Mouse (Mus musculus) kidney, embryonic 14.5 days (tissue): ENCODE measurements around the gene Dgkq. TPM values are rescaled to one million over a fixed set of nuclear protein-coding genes. Genes with fewer than 3 reads are reported as not detected.
A peak's percentile ranks its signal among the peaks of the same experiment; 100 is the strongest.

Experiments
- ATAC-seq: fragments of 200-750 bp; cut with Nextera tagmentation; 2 replicates; pipeline ENCODE4 v1.8.0; 2017; ENCODE audit warnings: moderate number of reproducible peaks, mild to moderate bottlenecking, moderate TSS enrichment, moderate library complexity; ENCODE audit not compliant: low FRiP score, low TSS enrichment
- H3K27ac ChIP-seq: fragments of 300-500 bp; sonication (generic); 2 replicates; pipeline ENCODE4 v1.5.1; 2014; ENCODE audit warnings: low read depth, mild to moderate bottlenecking, low read length, moderate library complexity, mixed read lengths
- H3K27me3 ChIP-seq: fragments of 300-500 bp; sonication (generic); 2 replicates; pipeline ENCODE4 v1.6.1; 2014; ENCODE audit warnings: mild to moderate bottlenecking, low read length; ENCODE audit not compliant: control insufficient read depth, insufficient read depth
- H3K36me3 ChIP-seq: fragments of 300-500 bp; sonication (generic); 2 replicates; pipeline ENCODE4 v1.6.1; 2014; ENCODE audit warnings: low read length, mixed read lengths; ENCODE audit not compliant: control insufficient read depth, insufficient read depth
- H3K4me1 ChIP-seq: fragments of 300-500 bp; sonication (generic); 2 replicates; pipeline ENCODE4 v1.6.1; 2014; ENCODE audit warnings: low read length, mixed read lengths; ENCODE audit not compliant: control insufficient read depth, insufficient read depth
- H3K4me2 ChIP-seq: fragments of 300-500 bp; sonication (generic); replicated peaks from 2 replicates; pipeline ENCODE4 v1.6.1; 2014; ENCODE audit warnings: low read depth, mild to moderate bottlenecking, low read length
- H3K4me3 ChIP-seq: fragments of 300-500 bp; sonication (generic); 2 replicates; pipeline ENCODE4 v1.5.1; 2014; ENCODE audit warnings: mild to moderate bottlenecking, low read length
- H3K9ac ChIP-seq: fragments of 300-500 bp; sonication (generic); 2 replicates; pipeline ENCODE4 v1.6.1; 2014; ENCODE audit warnings: low read depth, mild to moderate bottlenecking, low read length, moderate library complexity
- H3K9me3 ChIP-seq: fragments of 300-500 bp; sonication (generic); 2 replicates; pipeline ENCODE4 v1.6.1; 2016; ENCODE audit warnings: low read length; ENCODE audit not compliant: control insufficient read depth
- WGBS: fragments of 180-500 bp; shearing (Covaris S2); extraction: QIAGEN DNeasy Blood & Tissue Kit; methylation state at CpG from one replicate; pipeline ENCODE4 v1.1.7; 2014; 5-methylcytosine and 5-hydroxymethylcytosine counted together
- polyA plus RNA-seq: library from polyadenylated mRNA; unstranded; fragments of >200 nt; fragmentation: Nextera tagmentation; extraction: Ambion mirVana; gene quantifications from 2 replicates; pipeline ENCODE4 v1.2.1, GENCODE M21; 2014

The Dgkq gene
- polyA plus RNA-seq, 1 experiment from 2014 or later = 9.1 TPM

- peaks cover 2% of the 10 kb centered on the region; the same call in 1 of the 2 replicates for H3K4me1 ChIP-seq
- H3K27me3 ChIP-seq = no peaks in the 10 kb centered on the region
- peak overlapping the region; percentile 56; the same call in 1 of the 2 replicates for H3K27ac ChIP-seq
- H3K9me3 ChIP-seq = no peaks in the 10 kb centered on the region
- H3K4me3 ChIP-seq = peak overlapping the region; percentile 27
- peak; percentile 86 for ATAC-seq
- 4% methylated on average over 25 of the region's 25 CpGs for WGBS
- H3K36me3 ChIP-seq = no peaks in the 10 kb centered on the region
- peak overlapping the region; percentile 59 for H3K4me2 ChIP-seq
- peak overlapping the region; percentile 44; the same call in 1 of the 2 replicates for H3K9ac ChIP-seq
Measured at GRCm38 (mm10) chr5:108677605-108678295, 8.3 kb upstream of the Dgkq start.

- Histone ChIP-seq H3K4me3 (peak overlapping the region; percentile 27), H3K9me3 (no peaks in the 10 kb centered on the region), H3K36me3 (0 out of 2 replicates have a peak, but pooled peaks cover 4% of the 10 kb centered on the region), H3K4me1 (peaks cover 2% of the 10 kb centered on the region; the same call in 1 of the 2 replicates), H3K27me3 (no peaks in the 10 kb centered on the region), H3K27ac (peak overlapping the region; percentile 32; the same call in 1 of the 2 replicates), H3K9ac (peak overlapping the region; percentile 44; the same call in 1 of the 2 replicates), H3K4me2 (peak overlapping the region; percentile 59)
- peak; percentile 16 for ATAC-seq
- 8% methylated on average over 5 of the region's 5 CpGs for WGBS
Measured at GRCm38 (mm10) chr5:108676772-108677498, 7.5 kb upstream of the Dgkq start.

- 0 out of 2 replicates have a peak, but pooled peaks cover 4% of the 10 kb centered on the region for H3K36me3 ChIP-seq
- H3K9ac ChIP-seq = no peak within 1 kb of the TSS
- H3K4me2 ChIP-seq = no peak within 1 kb of the TSS
- no peaks in the 10 kb centered on the region for H3K27me3 ChIP-seq
- H3K27ac ChIP-seq = no peak within 1 kb of the TSS
- WGBS = 71% methylated on average over 9 of the region's 9 CpGs
- H3K9me3 ChIP-seq = no peaks in the 10 kb centered on the region
- no peak within 1 kb of the TSS for H3K4me3 ChIP-seq
- peaks cover 2% of the 10 kb centered on the region; the same call in 1 of the 2 replicates for H3K4me1 ChIP-seq
- no peak for ATAC-seq
Measured at GRCm38 (mm10) chr5:108675251-108675816, 5.9 kb upstream of the Dgkq start, which contains the start of gene Slc26a1. Gene Slc26a1 (minus strand): TSS chr5:108675569.

DNA sequence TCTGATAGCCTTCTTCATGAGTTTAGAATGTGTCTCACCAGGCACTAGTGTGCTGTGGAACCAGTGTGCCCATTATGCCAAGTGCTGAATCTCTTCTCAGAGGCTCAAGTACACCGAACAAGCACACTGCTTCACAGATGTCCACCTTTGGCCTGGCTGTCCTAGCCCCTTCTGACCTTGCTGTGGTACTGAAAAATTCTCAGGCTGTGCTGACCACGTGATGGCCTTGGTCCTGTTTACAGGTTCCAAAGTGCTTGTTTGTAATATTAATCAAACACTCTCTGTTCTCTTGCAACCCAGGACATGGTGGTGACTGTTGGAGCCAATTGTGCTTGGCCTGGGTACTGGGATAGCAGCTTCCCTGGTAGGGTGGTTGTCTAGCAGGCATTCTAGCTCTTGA, 5.2 kb upstream of the Dgkq start:
- H3K27me3 ChIP-seq = no peaks in the 10 kb centered on the region
- no peak overlapping the region for H3K4me3 ChIP-seq
- no peak for ATAC-seq
- H3K4me2 ChIP-seq = no peak overlapping the region
- H3K27ac ChIP-seq = no peak overlapping the region
- H3K9me3 ChIP-seq = no peaks in the 10 kb centered on the region
- peaks cover 2% of the 10 kb centered on the region; the same call in 1 of the 2 replicates for H3K4me1 ChIP-seq
- 0 out of 2 replicates have a peak, but pooled peaks cover 4% of the 10 kb centered on the region for H3K36me3 ChIP-seq
- 77% methylated on average over 2 of the region's 2 CpGs for WGBS
- no peak overlapping the region for H3K9ac ChIP-seq

GRCm38 (mm10) chr5:108671757-108672156, 2.3 kb upstream of the Dgkq start:
- no peak overlapping the region for H3K9ac ChIP-seq
- no peaks in the 10 kb centered on the region for H3K9me3 ChIP-seq
- H3K27me3 ChIP-seq = peaks cover 3% of the 10 kb centered on the region; the same call in 1 of the 2 replicates
- 94% methylated on average over 12 of the region's 12 CpGs for WGBS
- H3K4me3 ChIP-seq = no peak overlapping the region
- H3K27ac ChIP-seq = no peak overlapping the region
- ATAC-seq = no peak
- H3K4me2 ChIP-seq = no peak overlapping the region
- 0 out of 2 replicates have a peak, but pooled peaks cover 4% of the 10 kb centered on the region for H3K36me3 ChIP-seq
- 0 out of 2 replicates have a peak, but pooled peaks cover 4% of the 10 kb centered on the region for H3K4me1 ChIP-seq

DNA sequence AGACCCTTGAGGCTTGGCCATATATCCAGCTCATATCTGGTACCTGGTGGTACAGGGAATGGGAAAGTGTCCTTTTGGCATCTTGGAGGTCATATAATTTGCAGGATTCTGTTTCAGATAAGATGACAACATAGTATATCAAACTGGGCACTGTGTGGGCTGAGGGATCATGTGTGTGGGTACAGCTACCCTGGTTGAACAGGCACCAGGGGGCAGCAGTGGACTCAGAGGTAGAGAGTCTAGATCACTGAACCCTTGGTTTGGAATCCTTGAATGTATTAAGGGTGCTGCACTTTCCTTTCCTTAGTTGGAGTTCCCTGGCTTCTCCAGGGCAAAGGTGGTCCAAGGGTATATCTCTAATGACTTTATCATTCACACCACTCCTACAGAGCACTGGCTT, 1.3 kb upstream of the Dgkq start:
- no peak overlapping the region for H3K9ac ChIP-seq
- H3K27me3 ChIP-seq = peaks cover 3% of the 10 kb centered on the region; the same call in 1 of the 2 replicates
- H3K4me2 ChIP-seq = no peak overlapping the region
- 0 out of 2 replicates have a peak, but pooled peaks cover 4% of the 10 kb centered on the region for H3K4me1 ChIP-seq
- no peak overlapping the region for H3K27ac ChIP-seq
- no peak overlapping the region for H3K4me3 ChIP-seq
- H3K36me3 ChIP-seq = 0 out of 2 replicates have a peak, but pooled peaks cover 4% of the 10 kb centered on the region
- no peaks in the 10 kb centered on the region for H3K9me3 ChIP-seq
- ATAC-seq = 0 out of 2 replicates have a peak, but pooled peaks have one; percentile 16

DNA sequence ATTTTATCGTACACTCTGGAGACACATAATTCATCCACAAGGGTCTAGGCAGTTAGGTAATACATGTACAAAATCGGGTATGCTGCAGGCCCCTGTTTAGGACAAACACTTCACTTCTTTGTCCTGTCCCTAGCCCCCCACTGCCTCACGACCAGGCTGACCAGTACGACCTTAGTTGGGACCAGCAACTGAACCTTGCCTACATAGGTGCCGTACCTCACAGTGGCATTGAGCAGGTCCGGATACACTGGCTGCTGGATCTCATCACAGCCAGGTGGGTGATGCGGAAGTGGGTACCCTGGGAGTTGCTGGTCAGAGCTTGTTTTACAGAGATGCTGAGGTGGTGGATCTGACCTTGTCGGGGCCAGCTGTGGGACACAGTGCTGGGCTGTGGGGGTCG, 514 bp upstream of the Dgkq start:
- Histone ChIP-seq H3K9ac (peak overlapping the region; percentile 71; the same call in 1 of the 2 replicates), H3K27ac (no peak overlapping the region), H3K9me3 (no peaks in the 10 kb centered on the region), H3K4me1 (0 out of 2 replicates have a peak, but pooled peaks cover 4% of the 10 kb centered on the region), H3K4me3 (peak overlapping the region; percentile 57), H3K4me2 (peak overlapping the region; percentile 78), H3K27me3 (peaks cover 3% of the 10 kb centered on the region; the same call in 1 of the 2 replicates), H3K36me3 (0 out of 2 replicates have a peak, but pooled peaks cover 4% of the 10 kb centered on the region)
- 73% methylated on average over 9 of the region's 9 CpGs for WGBS
- no peak; the same call in 1 of the 2 replicates for ATAC-seq

DNA sequence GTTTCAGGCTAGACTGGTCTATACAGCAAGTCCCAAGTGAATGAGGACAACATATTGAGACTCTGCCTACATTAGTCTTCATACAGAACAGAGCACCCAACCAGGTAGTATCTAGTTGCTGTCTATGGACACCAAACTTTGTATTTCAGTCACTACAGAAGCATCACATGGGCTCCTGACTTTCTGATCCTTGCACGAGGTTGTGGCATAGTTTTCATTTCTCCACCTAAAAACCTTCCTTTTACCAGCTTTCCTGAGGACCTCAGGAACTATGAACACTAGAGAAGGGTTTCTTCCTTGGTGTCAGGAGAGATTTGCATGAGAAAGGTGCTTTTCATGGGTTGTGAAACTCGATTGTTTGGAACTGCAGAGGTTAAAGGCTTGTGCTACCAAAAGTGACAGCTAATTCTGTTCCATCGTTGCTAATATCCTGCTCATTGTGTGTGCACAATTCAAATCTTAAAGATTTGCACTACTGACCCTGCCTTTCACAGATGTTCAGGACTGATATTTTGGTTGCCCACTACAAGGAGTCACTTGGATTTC, 1.0 kb downstream of the Dgkq start:
- H3K9ac ChIP-seq = peak overlapping the region; percentile 71; the same call in 1 of the 2 replicates

More for the DNA sequence above, 1.0 kb downstream of the Dgkq start:
- peaks cover 3% of the 10 kb centered on the region; the same call in 1 of the 2 replicates for H3K27me3 ChIP-seq
- no peak for ATAC-seq
- H3K27ac ChIP-seq = no peak overlapping the region
- H3K36me3 ChIP-seq = 0 out of 2 replicates have a peak, but pooled peaks cover 4% of the 10 kb centered on the region
- 13% methylated on average over 3 of the region's 3 CpGs for WGBS
- H3K4me1 ChIP-seq = 0 out of 2 replicates have a peak, but pooled peaks cover 4% of the 10 kb centered on the region
- H3K4me2 ChIP-seq = peak overlapping the region; percentile 78
- H3K9me3 ChIP-seq = no peaks in the 10 kb centered on the region
- H3K4me3 ChIP-seq = peak overlapping the region; percentile 57
